In genomic region chr1:193138087-193138486, GRCm38 (mm10) we compare ENCODE assay signal across 20 mouse cellular contexts. TPM values are rescaled to one million over a fixed set of nuclear protein-coding genes. Genes with fewer than 3 reads are reported as not detected.
A peak's percentile ranks its signal among the peaks of the same experiment; 100 is the strongest.
DNase-seq lines count a peak whose midpoint lies in the region; ATAC-seq and TF ChIP-seq lines count a peak whose summit lies in the region.
"Had no signal": no experiment of that assay in that cellular context is flagged by ENCODE, and none has a peak within 500 bp of the region (broad histone marks: within the 10 kb centered on the region; RNA-seq: fewer than 3 reads in every experiment).

No protein-coding gene starts in this region.

- no peak for TF ChIP-seq EP300 in heart, adult 2 months (IDR thresholded peaks at IDR 0.05; ENCODE audit: insufficient read depth, low read depth, low read length)

- H3K4me1 ChIP-seq in heart, embryonic 12.5 days (replicated peaks), result peaks cover 10% of the 10 kb centered on the region; the same call in 1 of the 2 replicates
- H3K4me1 ChIP-seq in heart, adult 2 months (ENCODE audit: control insufficient read depth, insufficient read depth, low read length), result no peaks in the 10 kb centered on the region
- peaks cover 15% of the 10 kb centered on the region for H3K4me1 ChIP-seq in limb, embryonic 15.5 days
- peaks cover 17% of the 10 kb centered on the region; the same call in 1 of the 2 replicates for H3K4me1 ChIP-seq in limb, embryonic 10.5 days
- H3K4me1 ChIP-seq: hindbrain, embryonic 15.5 days; neural tube, embryonic 13.5 days had no signal

- 37% methylated on average over 7 of the region's 7 CpGs for WGBS in heart, embryonic 12.5 days
- 24% methylated on average over 7 of the region's 7 CpGs for WGBS in heart, adult 2 months
- 30% methylated on average over 7 of the region's 7 CpGs for WGBS in limb, embryonic 15.5 days
- 60% methylated on average over 7 of the region's 7 CpGs for WGBS in limb, embryonic 10.5 days

- no peak overlapping the region for H3K4me3 ChIP-seq in heart, embryonic 12.5 days
- H3K4me3 ChIP-seq in heart, adult 2 months, result no peak overlapping the region
- no peak overlapping the region for H3K4me3 ChIP-seq in limb, embryonic 15.5 days
- no peak overlapping the region for H3K4me3 ChIP-seq in limb, embryonic 10.5 days
- H3K4me3 ChIP-seq: erythroblast, embryonic 14.5 days; hindbrain, embryonic 15.5 days; neural tube, embryonic 13.5 days had no signal

- H3K9ac ChIP-seq in heart, embryonic 12.5 days, result no peak overlapping the region
- no peak overlapping the region for H3K9ac ChIP-seq in heart, adult 2 months (ENCODE audit: low read depth, low read length)
- no peak overlapping the region for H3K9ac ChIP-seq in limb, embryonic 15.5 days
- H3K9ac ChIP-seq: hindbrain, embryonic 15.5 days; neural tube, embryonic 13.5 days had no signal

- no peaks in the 10 kb centered on the region for H3K36me3 ChIP-seq in heart, embryonic 12.5 days
- no peaks in the 10 kb centered on the region for H3K36me3 ChIP-seq in heart, adult 2 months (ENCODE audit: control insufficient read depth, insufficient read depth, low read length)
- no peaks in the 10 kb centered on the region for H3K36me3 ChIP-seq in limb, embryonic 15.5 days
- H3K36me3 ChIP-seq in limb, embryonic 10.5 days, result no peaks in the 10 kb centered on the region
- H3K36me3 ChIP-seq: hindbrain, embryonic 15.5 days; neural tube, embryonic 13.5 days had no signal

- DNase-seq in heart, adult 2 months, result no peak
- DNase-seq in limb, embryonic 10.5 days (ENCODE audit: low spot score), result no peak
- peak; percentile 71 for DNase-seq in NIH3T3 (ENCODE audit: low read depth)
- peak; percentile 55 for DNase-seq in fibroblast of lung, adult 2 months (ENCODE audit: low read depth)
- no peak for DNase-seq in urinary bladder, postnatal 10 days (ENCODE audit: low spot score)
- DNase-seq: adrenal gland, postnatal 25 days; cerebellum, adult 9-11 months; gastrocnemius, postnatal 14 days; left cerebral cortex, postnatal 4 days; lung, postnatal 36 days; midbrain, embryonic 14.5 days; retina, postnatal 1 day; right cerebral cortex, postnatal 25 days; spleen, adult 18-20 months had no signal

- H3K27me3 ChIP-seq in heart, embryonic 12.5 days (replicated peaks), result no peaks in the 10 kb centered on the region
- no peaks in the 10 kb centered on the region for H3K27me3 ChIP-seq in heart, adult 2 months (ENCODE audit: control insufficient read depth, insufficient read depth, low read length)
- no peaks in the 10 kb centered on the region for H3K27me3 ChIP-seq in limb, embryonic 15.5 days
- H3K27me3 ChIP-seq in limb, embryonic 10.5 days (ENCODE audit: low read depth, poor library complexity, severe bottlenecking), result no peaks in the 10 kb centered on the region
- H3K27me3 ChIP-seq: hindbrain, embryonic 15.5 days; neural tube, embryonic 13.5 days had no signal

- H3K27ac ChIP-seq in heart, embryonic 12.5 days (ENCODE audit: poor library complexity, severe bottlenecking), result peak overlapping the region; percentile 49
- no peak overlapping the region for H3K27ac ChIP-seq in heart, adult 2 months
- 0 out of 2 replicates have a peak overlapping the region, but pooled peaks have one; percentile 3 for H3K27ac ChIP-seq in limb, embryonic 15.5 days
- no peak overlapping the region for H3K27ac ChIP-seq in limb, embryonic 10.5 days
- H3K27ac ChIP-seq: hindbrain, embryonic 15.5 days; neural tube, embryonic 13.5 days had no signal

- H3K9me3 ChIP-seq in heart, embryonic 12.5 days (replicated peaks), result no peaks in the 10 kb centered on the region
- H3K9me3 ChIP-seq in limb, embryonic 15.5 days, result no peaks in the 10 kb centered on the region
- H3K9me3 ChIP-seq in limb, embryonic 10.5 days (replicated peaks), result no peaks in the 10 kb centered on the region
- H3K9me3 ChIP-seq: hindbrain, embryonic 15.5 days; neural tube, embryonic 13.5 days had no signal

- no peak for TF ChIP-seq CTCF in heart, adult 2 months (IDR thresholded peaks at IDR 0.05)

- H3K4me2 ChIP-seq in heart, embryonic 12.5 days, result no peak overlapping the region
- no peak overlapping the region for H3K4me2 ChIP-seq in limb, embryonic 15.5 days
- H3K4me2 ChIP-seq: hindbrain, embryonic 15.5 days; neural tube, embryonic 13.5 days had no signal

- intact Hi-C loops in heart, adult 2 months (cut with DNase I), result no loop called here

- H3K79me2 ChIP-seq in heart, adult 2 months (replicated peaks; ENCODE audit: control insufficient read depth, insufficient read depth, low read length), result no peaks in the 10 kb centered on the region

- ATAC-seq in heart, embryonic 12.5 days (ENCODE audit: insufficient number of reproducible peaks, low FRiP score), result peak; percentile 41
- ATAC-seq in limb, embryonic 15.5 days (ENCODE audit: insufficient number of reproducible peaks, low FRiP score, low TSS enrichment, low read depth), result no peak
- ATAC-seq: forebrain, embryonic 16.5 days had no signal

- TF ChIP-seq POLR2A in heart, adult 2 months (IDR thresholded peaks at IDR 0.05; ENCODE audit: insufficient read depth, low read depth, low read length), result no peak

RNA-seq across cellular contexts. Expression of gene Diexf, which starts 8.0 kb away (rescaled TPM):
- polyA plus RNA-seq in heart, embryonic 12.5 days (2016; fragmentation: Nextera tagmentation; extraction: Ambion mirVana), result 4.8 TPM in 2 replicates
- 10 to 100 TPM in 1 of 2 experiments, 1 to 10 TPM in 1; 7.8 to 10.2 TPM for total RNA-seq in heart, adult 2 months (2021)
- polyA plus RNA-seq in heart, adult 2 months (2012; rRNA removed), result 7.3 and 17.5 TPM in 2 replicates
- 7.3 and 10.3 TPM in 2 replicates for polyA plus RNA-seq in limb, embryonic 15.5 days (2015; fragmentation: Nextera tagmentation; extraction: Ambion mirVana)
- 10.1 and 11.5 TPM in 2 replicates for polyA plus RNA-seq in limb, embryonic 10.5 days (2016; fragmentation: Nextera tagmentation; extraction: Ambion mirVana)

RNA-seq across cellular contexts. Expression of gene Irf6, which starts 14.8 kb away (rescaled TPM):
- 4.8 and 6.6 TPM in 2 replicates for polyA plus RNA-seq in heart, embryonic 12.5 days (2016; fragmentation: Nextera tagmentation; extraction: Ambion mirVana)
- 1 to 10 TPM; 1.9 to 2.1 TPM for total RNA-seq in heart, adult 2 months (2021)
- 2.5 and 3.6 TPM in 2 replicates for polyA plus RNA-seq in heart, adult 2 months (2012; rRNA removed)
- polyA plus RNA-seq in limb, embryonic 15.5 days (2015; fragmentation: Nextera tagmentation; extraction: Ambion mirVana), result 50.1 and 56.9 TPM in 2 replicates
- polyA plus RNA-seq in limb, embryonic 10.5 days (2016; fragmentation: Nextera tagmentation; extraction: Ambion mirVana), result 8.0 and 8.9 TPM in 2 replicates
- polyA plus RNA-seq: erythroblast, embryonic 14.5 days had no signal

RNA-seq across cellular contexts. Expression of gene A130010J15Rik, which starts 29.8 kb away (rescaled TPM):
- polyA plus RNA-seq in heart, embryonic 12.5 days (2016; fragmentation: Nextera tagmentation; extraction: Ambion mirVana), result 13.4 and 13.9 TPM in 2 replicates
- total RNA-seq in heart, adult 2 months (2021), result 1 to 10 TPM; 3.3 to 3.5 TPM
- polyA plus RNA-seq in heart, adult 2 months (2012; rRNA removed), result 2.7 and 5.1 TPM in 2 replicates
- polyA plus RNA-seq in limb, embryonic 15.5 days (2015; fragmentation: Nextera tagmentation; extraction: Ambion mirVana), result 16.5 and 18.1 TPM in 2 replicates
- 16.7 and 18.4 TPM in 2 replicates for polyA plus RNA-seq in limb, embryonic 10.5 days (2016; fragmentation: Nextera tagmentation; extraction: Ambion mirVana)
- polyA plus RNA-seq: erythroblast, embryonic 14.5 days had no signal

Comparison
In these comparisons a context has a peak if more than half of its experiments do, and no peak if none do; other contexts are left out.
1. H3K27ac ChIP-seq: peak in heart, embryonic 12.5 days (single experiment) and limb, embryonic 15.5 days (single experiment); none in heart, adult 2 months (single experiment) and limb, embryonic 10.5 days (single experiment).
2. DNase-seq: peak in NIH3T3 (single experiment) and fibroblast of lung, adult 2 months (single experiment); none in heart, adult 2 months (0 of 2), limb, embryonic 10.5 days (single experiment) and urinary bladder, postnatal 10 days (single experiment).